Mouse (Mus musculus) hindbrain, embryonic 13.5 days (tissue): Measurements from ENCODE around the gene Prss56. TPM values are rescaled to one million over a fixed set of nuclear protein-coding genes. Genes with fewer than 3 reads are reported as not detected.
A peak's percentile ranks its signal among the peaks of the same experiment; 100 is the strongest.

Experiments used
- ATAC-seq: fragments of 200-750 bp; cut with Nextera tagmentation; 2 replicates; pipeline ENCODE4 v1.8.0; 2017; ENCODE audit warnings: moderate TSS enrichment; ENCODE audit not compliant: low FRiP score
- H3K27ac ChIP-seq: fragments of 300-500 bp; sonication (generic); 2 replicates; pipeline ENCODE4 v1.5.1; 2015; ENCODE audit warnings: inconsistent platforms, mild to moderate bottlenecking, moderate library complexity
- H3K27me3 ChIP-seq: fragments of 300-500 bp; sonication (generic); 2 replicates; pipeline ENCODE4 v1.6.1; 2015; ENCODE audit warnings: mild to moderate bottlenecking, inconsistent platforms
- H3K36me3 ChIP-seq: fragments of 300-500 bp; sonication (generic); 2 replicates; pipeline ENCODE4 v1.6.1; 2015; ENCODE audit warnings: mild to moderate bottlenecking, inconsistent platforms
- H3K4me1 ChIP-seq: fragments of 300-500 bp; sonication (generic); replicated peaks from 2 replicates; pipeline ENCODE4 v1.6.1; 2015; ENCODE audit warnings: inconsistent platforms
- H3K4me2 ChIP-seq: fragments of 300-500 bp; sonication (generic); 2 replicates; pipeline ENCODE4 v1.6.1; 2015; ENCODE audit warnings: inconsistent platforms, mild to moderate bottlenecking, moderate library complexity
- H3K4me3 ChIP-seq: fragments of 300-500 bp; sonication (generic); 2 replicates; pipeline ENCODE4 v1.5.1; 2015; ENCODE audit warnings: mild to moderate bottlenecking, inconsistent platforms
- H3K9ac ChIP-seq: fragments of 300-500 bp; sonication (generic); 2 replicates; pipeline ENCODE4 v1.6.1; 2015; ENCODE audit warnings: mild to moderate bottlenecking, inconsistent platforms
- H3K9me3 ChIP-seq: fragments of 300-500 bp; sonication (generic); 2 replicates; pipeline ENCODE4 v1.6.1; 2016; ENCODE audit warnings: inconsistent platforms
- WGBS: fragments of 180-500 bp; shearing (Covaris S2); methylation state at CpG from one replicate; pipeline ENCODE4 v1.1.7; 2015; 5-methylcytosine and 5-hydroxymethylcytosine counted together
- polyA plus RNA-seq: library from polyadenylated mRNA; unstranded; fragments of >200 nt; fragmentation: Nextera tagmentation; extraction: Ambion mirVana; gene quantifications from 2 replicates; pipeline ENCODE4 v1.2.1, GENCODE M21; 2015

The Prss56 gene
- 6.8 and 9.0 TPM in 2 replicates for polyA plus RNA-seq

DNA sequence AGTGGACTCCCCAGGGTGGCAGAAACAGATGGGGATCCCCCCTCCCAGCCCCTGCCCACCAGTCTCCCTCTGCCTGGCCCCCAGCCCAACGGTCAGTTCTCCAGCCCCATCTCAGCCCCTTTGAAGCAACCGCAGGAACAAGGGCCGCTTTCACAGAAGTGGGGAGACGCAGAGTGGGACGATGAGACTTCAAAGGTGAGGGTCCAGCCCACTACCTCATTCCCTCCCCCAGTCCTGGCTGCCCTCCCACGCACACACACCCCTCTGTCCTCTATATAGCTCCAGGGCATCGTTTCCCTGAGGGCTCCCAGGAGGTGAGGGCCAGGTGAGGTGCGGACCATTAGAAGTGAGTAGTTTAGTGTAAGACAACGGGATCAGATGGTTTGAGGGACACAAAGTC, at the start of gene Prss56:
Gene Prss56, plus strand, starts transcription at position 301 of the 400 bp plus-strand sequence.
- Histone ChIP-seq H3K36me3 (no peaks in the 10 kb centered on the region), H3K27me3 (peaks cover 65% of the 10 kb centered on the region), H3K4me1 (peaks cover 24% of the 10 kb centered on the region), H3K4me3 (no peak within 1 kb of the TSS), H3K9ac (no peak within 1 kb of the TSS), H3K9me3 (no peaks in the 10 kb centered on the region), H3K4me2 (no peak within 1 kb of the TSS), H3K27ac (no peak within 1 kb of the TSS)
- no peak for ATAC-seq
- 61% methylated on average over 9 of the region's 9 CpGs for WGBS

GRCm38 (mm10) chr1:87141550-87141949, 41.6 kb upstream of the Prss56 start:
- Histone ChIP-seq H3K4me1 (peaks cover 28% of the 10 kb centered on the region), H3K27ac (peak overlapping the region; percentile 19; the same call in 1 of the 2 replicates), H3K36me3 (no peaks in the 10 kb centered on the region), H3K9me3 (no peaks in the 10 kb centered on the region), H3K9ac (no peak overlapping the region), H3K4me2 (no peak overlapping the region), H3K27me3 (0 out of 2 replicates have a peak, but pooled peaks cover 12% of the 10 kb centered on the region), H3K4me3 (no peak overlapping the region)
- ATAC-seq: peak; percentile 15; the same call in 1 of the 2 replicates
- 73% methylated on average over 4 of the region's 4 CpGs for WGBS

DNA sequence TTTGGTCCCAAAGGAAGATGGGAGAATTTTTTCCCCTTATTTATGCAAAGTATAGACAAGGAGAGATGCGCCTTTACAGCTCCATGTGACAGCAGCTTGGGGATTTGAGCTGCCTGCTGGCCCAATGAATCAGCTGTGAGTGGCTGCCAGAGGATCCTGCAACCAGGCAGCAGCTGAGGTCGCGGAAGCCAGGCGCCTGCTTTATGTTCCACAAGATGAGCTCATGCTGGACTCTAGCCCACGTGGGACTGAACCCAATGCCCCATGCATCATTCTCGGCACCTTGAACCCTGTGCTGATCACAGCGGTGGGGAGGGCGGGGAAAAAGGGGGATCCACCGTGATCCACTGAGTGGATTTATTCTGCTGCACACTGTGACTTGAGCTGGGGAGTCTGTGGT, 40.7 kb upstream of the Prss56 start:
- Histone ChIP-seq H3K27me3 (0 out of 2 replicates have a peak, but pooled peaks cover 14% of the 10 kb centered on the region), H3K9ac (no peak overlapping the region), H3K9me3 (no peaks in the 10 kb centered on the region), H3K4me2 (no peak overlapping the region), H3K36me3 (no peaks in the 10 kb centered on the region), H3K4me1 (peaks cover 28% of the 10 kb centered on the region), H3K4me3 (no peak overlapping the region), H3K27ac (peak overlapping the region; percentile 19)
- ATAC-seq: peak; percentile 68
- WGBS: 48% methylated on average over 9 of the region's 9 CpGs

GRCm38 (mm10) chr1:87143141-87143540, 40.0 kb upstream of the Prss56 start:
- H3K4me2 ChIP-seq: no peak overlapping the region
- peaks cover 28% of the 10 kb centered on the region for H3K4me1 ChIP-seq
- peaks cover 17% of the 10 kb centered on the region; the same call in 1 of the 2 replicates for H3K27me3 ChIP-seq
- H3K9me3 ChIP-seq: no peaks in the 10 kb centered on the region
- peak overlapping the region; percentile 1; the same call in 1 of the 2 replicates for H3K9ac ChIP-seq
- 0 out of 2 replicates have a peak overlapping the region, but pooled peaks have one; percentile 19 for H3K27ac ChIP-seq
- H3K4me3 ChIP-seq: no peak overlapping the region
- 63% methylated on average over 10 of the region's 10 CpGs for WGBS
- H3K36me3 ChIP-seq: no peaks in the 10 kb centered on the region
- ATAC-seq: 0 out of 2 replicates have a peak, but pooled peaks have one; percentile 14

DNA sequence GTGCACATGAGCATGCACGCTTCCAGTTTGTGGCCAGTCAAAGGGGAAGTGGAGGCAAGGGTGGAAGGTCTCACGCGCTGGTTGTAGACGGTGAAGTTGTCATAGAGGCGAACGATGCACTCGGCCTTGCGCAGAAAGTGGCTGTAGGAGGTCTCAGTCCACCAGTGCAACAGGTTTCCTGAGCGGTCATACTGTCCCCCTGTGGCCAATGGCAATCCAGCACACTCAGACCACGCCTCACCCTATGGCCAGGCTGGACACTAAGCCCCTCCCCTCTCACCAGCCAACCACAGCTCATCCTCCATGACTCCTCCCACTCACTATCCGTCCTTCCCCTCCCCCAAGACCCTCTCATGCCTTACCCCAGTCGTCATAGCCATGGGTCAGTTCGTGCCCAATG, 33.7 kb upstream of the Prss56 start:
- H3K36me3 ChIP-seq: no peaks in the 10 kb centered on the region
- peaks cover 70% of the 10 kb centered on the region for H3K27me3 ChIP-seq
- peaks cover 14% of the 10 kb centered on the region for H3K4me1 ChIP-seq
- H3K4me2 ChIP-seq: no peak overlapping the region
- no peak overlapping the region for H3K9ac ChIP-seq
- no peaks in the 10 kb centered on the region for H3K9me3 ChIP-seq
- 40% methylated on average over 13 of the region's 13 CpGs for WGBS
- ATAC-seq: no peak
- H3K27ac ChIP-seq: no peak overlapping the region
- H3K4me3 ChIP-seq: no peak overlapping the region

DNA sequence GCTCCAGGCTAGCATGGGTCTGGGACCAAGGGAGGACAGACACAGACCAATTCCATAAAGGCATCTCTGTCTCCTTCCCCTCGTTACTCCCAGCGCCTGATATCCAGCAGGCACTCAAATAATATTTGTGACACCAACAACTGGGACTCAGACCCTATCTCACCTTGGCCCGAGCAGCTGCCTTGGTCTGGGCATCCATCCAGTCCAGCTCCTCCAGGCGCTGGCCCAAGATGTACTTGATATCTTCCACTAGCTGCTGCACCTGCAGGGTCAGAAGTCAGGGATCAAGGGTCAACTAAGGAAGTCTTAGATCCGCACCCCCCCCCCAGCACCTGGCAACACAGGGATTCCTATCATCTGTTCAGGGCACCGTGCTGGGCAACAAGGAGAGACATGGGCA, 31.8 kb upstream of the Prss56 start:
- peaks cover 80% of the 10 kb centered on the region for H3K27me3 ChIP-seq
- WGBS: 91% methylated on average over 6 of the region's 6 CpGs
- no peak overlapping the region for H3K4me2 ChIP-seq
- H3K9me3 ChIP-seq: no peaks in the 10 kb centered on the region
- H3K4me1 ChIP-seq: peaks cover 33% of the 10 kb centered on the region
- no peak overlapping the region for H3K4me3 ChIP-seq
- ATAC-seq: no peak
- H3K9ac ChIP-seq: no peak overlapping the region
- H3K36me3 ChIP-seq: no peaks in the 10 kb centered on the region
- H3K27ac ChIP-seq: no peak overlapping the region

DNA sequence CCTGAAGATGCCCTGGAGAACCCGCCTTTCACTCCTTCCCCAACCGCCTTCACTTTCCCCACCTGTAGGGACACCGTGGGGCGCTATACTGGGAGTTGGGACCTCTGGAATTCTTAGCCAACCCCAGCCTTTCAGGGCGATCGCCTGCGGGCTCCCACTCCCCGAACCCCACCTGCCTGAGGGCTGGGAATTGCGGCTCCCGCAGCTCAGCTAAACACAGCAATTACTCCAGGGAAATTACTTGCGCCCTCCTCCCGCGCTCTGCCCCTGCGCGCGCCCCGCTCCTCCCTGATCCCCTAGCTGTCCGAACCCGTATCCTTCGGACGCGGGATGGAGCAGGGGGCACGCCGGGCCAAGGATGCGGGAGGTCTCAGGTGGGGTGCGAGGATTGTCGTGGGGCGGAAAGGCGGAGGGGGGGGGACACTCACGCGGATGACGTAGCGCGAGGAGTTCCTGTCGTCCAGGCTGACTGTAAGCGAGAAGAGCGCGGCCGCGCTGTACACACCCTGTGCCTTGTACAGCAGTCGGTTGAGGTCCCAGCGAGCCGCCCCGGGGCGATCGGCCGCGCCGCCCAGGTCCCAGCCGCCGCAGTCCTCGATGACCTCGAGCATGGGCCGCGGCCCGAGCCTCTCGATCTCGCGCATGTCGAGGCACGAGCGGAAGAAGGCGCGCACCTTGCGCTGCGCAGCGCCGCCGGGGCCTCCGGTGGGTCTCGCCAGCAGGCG, 29.2 kb upstream of the Prss56 start:
- Histone ChIP-seq H3K4me2 (peak overlapping the region; percentile 73), H3K27ac (peak overlapping the region; percentile 48; the same call in 1 of the 2 replicates), H3K4me1 (peaks cover 41% of the 10 kb centered on the region), H3K36me3 (no peaks in the 10 kb centered on the region), H3K4me3 (peak overlapping the region; percentile 50), H3K9ac (peak overlapping the region; percentile 77), H3K27me3 (peaks cover 98% of the 10 kb centered on the region), H3K9me3 (no peaks in the 10 kb centered on the region)
- 0 out of 2 replicates have a peak, but pooled peaks have one; percentile 40 for ATAC-seq
- WGBS: under 1% methylated on average over 71 of the region's 72 CpGs

DNA sequence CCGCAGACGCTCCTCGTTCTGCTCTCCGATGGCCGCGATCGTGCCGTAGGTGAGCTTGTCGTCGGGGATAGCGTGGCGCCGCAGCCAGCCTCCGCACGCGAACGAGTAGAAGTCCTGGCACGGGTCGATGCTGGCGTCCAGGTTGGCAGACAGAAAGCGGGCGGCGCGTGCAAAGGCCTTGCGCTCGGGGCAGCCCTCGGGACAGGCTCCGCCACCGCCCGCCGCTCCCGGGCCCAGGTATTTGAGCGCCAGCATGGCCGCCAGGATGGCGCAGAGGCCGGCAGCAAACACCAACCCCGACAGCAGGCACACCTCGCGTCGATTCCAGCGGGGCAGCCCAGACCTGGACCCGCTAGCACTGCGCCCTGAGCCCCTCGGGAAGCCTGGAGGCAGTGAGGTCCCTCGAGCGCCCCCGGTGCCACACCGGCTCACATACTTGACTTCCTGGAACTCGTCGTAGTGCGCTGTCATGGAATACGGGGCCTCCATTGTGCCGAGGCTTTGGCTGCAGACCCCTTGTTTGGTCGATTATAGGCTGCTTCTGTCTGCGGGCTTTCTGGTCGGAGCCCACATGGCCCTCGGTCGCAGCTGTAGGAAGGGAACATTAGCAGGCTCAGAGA, 28.5 kb upstream of the Prss56 start:
- WGBS: 2% methylated on average over 58 of the region's 58 CpGs
- Histone ChIP-seq H3K4me3 (peak overlapping the region; percentile 50), H3K9me3 (no peaks in the 10 kb centered on the region), H3K36me3 (no peaks in the 10 kb centered on the region), H3K9ac (peak overlapping the region; percentile 77), H3K4me1 (peaks cover 41% of the 10 kb centered on the region), H3K27me3 (peaks cover 93% of the 10 kb centered on the region), H3K4me2 (peak overlapping the region; percentile 73), H3K27ac (peak overlapping the region; percentile 48; the same call in 1 of the 2 replicates)
- ATAC-seq: 0 out of 2 replicates have a peak, but pooled peaks have one; percentile 17

DNA sequence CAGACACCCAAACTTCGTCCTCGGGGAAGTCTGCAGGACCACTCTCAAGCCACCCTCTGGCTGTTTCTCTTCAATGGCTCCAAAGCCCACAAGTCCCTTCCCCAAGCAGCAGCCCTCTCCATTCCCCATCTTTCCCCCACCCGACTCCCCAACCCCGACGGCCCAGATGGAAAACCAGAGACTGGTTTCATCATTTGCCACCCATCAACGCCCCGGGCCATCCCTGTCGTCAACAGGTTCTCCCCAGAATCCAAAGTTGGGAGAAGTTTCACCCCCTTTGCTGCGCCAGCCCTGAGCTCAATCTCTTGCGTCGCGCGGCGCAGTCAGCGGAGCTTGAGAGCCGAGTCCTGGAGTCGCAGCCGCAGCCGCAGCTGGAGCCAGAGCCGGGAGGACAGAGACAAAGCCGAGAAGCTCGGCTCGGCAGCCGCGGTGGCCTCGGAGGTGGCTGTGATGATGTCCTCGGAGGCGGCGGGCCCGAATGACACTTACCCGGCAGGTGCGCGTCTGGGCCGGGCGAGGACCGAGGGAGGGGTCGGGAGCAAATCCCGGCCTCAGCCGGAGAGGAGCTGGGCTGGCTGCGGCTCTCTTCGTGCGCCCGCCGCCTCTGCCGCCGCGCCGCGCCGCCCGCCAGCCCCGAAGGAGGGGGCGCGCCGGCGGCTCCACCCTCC, 27.4 kb upstream of the Prss56 start:
- peak overlapping the region; percentile 77 for H3K9ac ChIP-seq
- H3K9me3 ChIP-seq: no peaks in the 10 kb centered on the region
- H3K4me3 ChIP-seq: peak overlapping the region; percentile 50
- peaks cover 89% of the 10 kb centered on the region for H3K27me3 ChIP-seq
- peak overlapping the region; percentile 73 for H3K4me2 ChIP-seq
- H3K27ac ChIP-seq: 0 out of 2 replicates have a peak overlapping the region, but pooled peaks have one; percentile 64
- 1% methylated on average over 44 of the region's 56 CpGs for WGBS
- peak; percentile 30 for ATAC-seq
- H3K4me1 ChIP-seq: peaks cover 41% of the 10 kb centered on the region
- H3K36me3 ChIP-seq: no peaks in the 10 kb centered on the region

DNA sequence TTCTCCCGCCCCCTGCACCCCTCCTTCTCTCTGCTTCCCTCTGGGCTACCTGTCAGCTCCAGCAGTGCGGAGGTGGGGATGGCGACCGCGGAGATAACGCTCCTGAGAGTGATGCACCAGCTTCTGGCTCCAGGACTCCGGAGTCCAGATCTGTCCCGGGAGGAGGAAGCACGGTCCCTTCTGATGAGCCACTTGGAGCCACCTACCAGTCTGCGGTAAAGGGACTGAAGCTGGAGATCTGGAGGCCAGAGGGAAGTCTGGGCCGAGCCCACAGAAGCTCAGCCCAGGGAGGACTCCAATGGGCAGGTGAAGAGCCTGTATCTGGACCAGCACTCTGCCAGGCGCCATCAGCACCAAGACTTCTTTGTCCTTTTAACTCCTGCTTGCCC, 26.9 kb upstream of the Prss56 start, which contains the start of gene Ecel1:
Gene Ecel1, minus strand, starts transcription at position 323 of the 389 bp plus-strand sequence.
- Histone ChIP-seq H3K36me3 (no peaks in the 10 kb centered on the region), H3K27ac (peak within 1 kb of the TSS; percentile 64; the same call in 1 of the 2 replicates), H3K4me2 (peak within 1 kb of the TSS; percentile 73), H3K9me3 (no peaks in the 10 kb centered on the region), H3K27me3 (peaks cover 84% of the 10 kb centered on the region), H3K4me1 (peaks cover 41% of the 10 kb centered on the region), H3K4me3 (peak within 1 kb of the TSS; percentile 50), H3K9ac (peak within 1 kb of the TSS; percentile 77)
- WGBS: 1% methylated on average over 12 of the region's 12 CpGs
- ATAC-seq: peak; percentile 39

GRCm38 (mm10) chr1:87159396-87159795, 23.7 kb upstream of the Prss56 start:
- WGBS: 91% methylated on average over 3 of the region's 3 CpGs
- no peak overlapping the region for H3K4me3 ChIP-seq
- no peaks in the 10 kb centered on the region for H3K9me3 ChIP-seq
- no peak overlapping the region for H3K9ac ChIP-seq
- peaks cover 52% of the 10 kb centered on the region for H3K27me3 ChIP-seq
- ATAC-seq: no peak
- peaks cover 34% of the 10 kb centered on the region for H3K4me1 ChIP-seq
- H3K27ac ChIP-seq: no peak overlapping the region
- H3K4me2 ChIP-seq: no peak overlapping the region
- no peaks in the 10 kb centered on the region for H3K36me3 ChIP-seq
